Mouse (Mus musculus) cerebellum, postnatal 14 days (tissue): Measurements from ENCODE around the gene Nr4a3.

Experiments used
- DNase-seq, 2 experiments: peaks; one replicate each; pipeline ENCODE4 v3.0.0; 2021; ENCODE audit warnings: mixed read lengths in 2 of 2

The Nr4a3 gene

DNA sequence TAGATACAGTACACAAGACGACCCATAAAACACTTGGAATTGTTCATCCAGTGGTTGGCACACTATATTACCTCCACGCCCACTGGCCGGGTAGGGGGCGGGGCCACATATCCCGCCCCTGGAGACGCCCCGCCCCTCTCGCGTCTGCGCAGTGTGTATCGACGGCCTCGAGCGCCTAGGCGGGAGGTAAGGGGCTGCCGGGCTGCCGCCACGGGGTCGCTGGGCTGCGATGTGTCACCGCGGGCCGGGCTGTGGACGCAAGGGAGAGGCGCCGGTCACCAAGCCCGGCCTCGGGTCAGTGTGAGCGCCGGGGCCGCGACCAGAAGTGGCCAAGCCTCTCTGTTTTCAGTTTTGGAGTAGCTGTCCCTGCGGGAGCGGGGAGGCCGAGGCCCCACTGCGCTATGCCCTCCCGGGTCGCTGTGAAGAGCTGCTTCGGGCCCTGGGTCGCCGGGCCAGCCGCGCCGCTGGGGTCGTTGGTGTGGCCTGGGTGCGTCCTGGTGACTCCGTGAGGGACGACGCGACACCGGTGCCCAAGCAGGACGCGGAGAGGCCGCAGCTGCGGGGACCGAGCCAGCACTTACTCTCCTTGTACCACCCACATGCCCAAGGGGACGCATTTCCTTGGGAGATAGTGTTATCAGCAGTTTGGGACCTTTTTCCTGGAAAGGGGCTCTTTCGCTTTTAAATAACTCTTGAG lies 80.0 kb downstream of the Nr4a3 start, which contains the start of gene Stx17:
Gene Stx17, plus strand, starts transcription at position 143 of the 697 bp plus-strand sequence.
- peak; percentile 86 to 87 for DNase-seq

DNA sequence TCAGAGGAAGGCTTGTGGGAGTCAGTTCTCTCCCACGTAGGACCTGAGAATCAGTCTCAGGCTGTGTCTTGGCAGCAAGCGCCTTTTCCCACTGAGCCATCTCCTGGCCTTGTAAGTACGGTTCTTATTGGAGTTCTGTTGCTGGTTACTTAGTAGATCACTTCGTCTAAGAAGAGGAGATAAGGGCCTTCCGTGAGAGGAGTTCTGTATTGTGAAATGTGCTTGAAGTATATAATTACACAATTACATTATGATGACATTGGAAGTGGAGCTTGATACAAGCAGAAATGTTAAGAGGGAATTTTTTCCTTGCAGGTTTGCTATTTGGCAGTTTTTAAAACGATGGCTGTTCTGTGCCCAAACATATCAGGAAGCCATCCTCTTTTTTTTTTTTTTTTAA lies 85.4 kb downstream of the Nr4a3 start:
- peak in 1 of 2 experiments; percentile 19 for DNase-seq

DNA sequence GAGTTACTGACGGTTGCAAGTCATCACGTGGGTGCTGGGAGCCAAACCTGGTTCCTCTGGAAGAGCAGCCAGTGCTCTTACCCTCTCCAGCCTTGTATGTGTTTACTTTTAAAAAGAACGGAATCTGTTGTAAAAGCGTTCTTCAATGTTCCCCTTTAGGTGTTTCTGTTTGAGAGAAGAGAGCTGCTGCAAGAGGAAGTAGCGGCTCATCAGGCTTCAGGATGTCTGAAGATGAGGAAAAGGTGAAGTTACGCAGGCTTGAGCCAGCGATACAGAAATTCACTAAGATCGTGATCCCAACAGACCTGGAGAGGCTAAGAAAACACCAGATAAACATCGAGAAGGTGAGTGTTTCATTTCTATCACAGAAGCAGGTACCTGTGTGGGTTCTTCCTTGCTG lies 86.7 kb downstream of the Nr4a3 start:
- DNase-seq, result no peak

- DNase-seq, result no peak
Observed at GRCm38 (mm10) chr4:48132721-48133120, 87.8 kb downstream of the Nr4a3 start.
